Mouse (Mus musculus): Measurements from ENCODE around the gene Tmpo. TPM values are rescaled to one million over a fixed set of nuclear protein-coding genes. Genes with fewer than 3 reads are reported as not detected.

Gene Tmpo
- polyA plus RNA-seq, 1 experiment from 2014 or later = 456 TPM

DNA sequence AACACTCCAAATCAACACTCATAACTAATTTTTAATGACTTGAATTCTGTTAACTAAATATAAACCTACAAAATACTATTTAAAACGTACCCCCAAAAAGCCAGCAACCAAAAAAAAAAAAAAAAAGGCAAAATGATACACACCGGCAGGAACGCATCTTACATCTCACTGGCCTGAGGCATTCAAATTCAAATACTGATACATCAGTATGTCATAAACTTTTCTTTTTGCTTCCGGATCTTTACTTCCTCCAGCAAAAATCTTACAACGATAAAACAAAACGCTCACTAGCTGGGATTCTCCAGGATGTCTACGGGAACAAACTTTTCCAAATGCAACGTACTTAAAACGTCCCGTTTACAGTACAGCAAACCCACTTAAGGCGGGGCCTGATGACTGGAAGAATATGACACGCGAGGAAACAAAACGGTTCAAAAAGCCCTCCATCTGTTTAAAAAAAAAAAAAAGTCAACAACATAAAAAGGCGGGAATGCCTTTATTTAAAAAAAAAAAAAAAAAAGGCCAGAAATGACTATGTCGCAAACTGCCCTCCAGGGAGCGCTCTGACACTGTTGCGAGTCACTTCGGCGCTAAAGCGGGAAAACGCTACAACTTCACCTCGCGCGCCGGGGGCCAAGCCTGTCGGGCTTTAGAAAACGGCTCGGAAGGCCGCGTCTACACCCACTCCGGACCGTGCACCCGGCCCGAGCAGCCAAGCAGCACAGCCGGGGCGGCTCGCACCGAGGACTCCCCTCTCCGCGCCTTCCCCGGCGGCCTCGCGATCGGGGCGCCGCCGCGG lies 10.8 kb downstream of the Tmpo start:
- ATAC-seq (replicated peaks; ENCODE audit: low FRiP score) (peak; percentile 58), DNase-seq (ENCODE audit: low spot score) (peak; percentile 94)
- peaks cover 3% of the 10 kb centered on the region; the same call in 1 of the 2 replicates for H3K4me1 ChIP-seq (replicated peaks; ENCODE audit: control insufficient read depth, insufficient read depth, low read length)
- peak overlapping the region; percentile 100 for H3K9ac ChIP-seq (ENCODE audit: low read length)
- H3K27ac ChIP-seq (ENCODE audit: low read depth, low read length) = peak overlapping the region; percentile 100
- no peaks in the 10 kb centered on the region for H3K9me3 ChIP-seq (ENCODE audit: control insufficient read depth, low read length)
- no peaks in the 10 kb centered on the region for H3K27me3 ChIP-seq (ENCODE audit: control insufficient read depth, insufficient read depth, low read length)
- peak overlapping the region; percentile 88 for H3K4me2 ChIP-seq (ENCODE audit: low read depth, low read length, severe bottlenecking)
- no peaks in the 10 kb centered on the region for H3K36me3 ChIP-seq (ENCODE audit: control insufficient read depth, insufficient read depth, low read length)
- WGBS = 0% methylated on average over 50 of the region's 50 CpGs
- peak overlapping the region; percentile 98 for H3K4me3 ChIP-seq (ENCODE audit: low read depth, low read length)

DNA sequence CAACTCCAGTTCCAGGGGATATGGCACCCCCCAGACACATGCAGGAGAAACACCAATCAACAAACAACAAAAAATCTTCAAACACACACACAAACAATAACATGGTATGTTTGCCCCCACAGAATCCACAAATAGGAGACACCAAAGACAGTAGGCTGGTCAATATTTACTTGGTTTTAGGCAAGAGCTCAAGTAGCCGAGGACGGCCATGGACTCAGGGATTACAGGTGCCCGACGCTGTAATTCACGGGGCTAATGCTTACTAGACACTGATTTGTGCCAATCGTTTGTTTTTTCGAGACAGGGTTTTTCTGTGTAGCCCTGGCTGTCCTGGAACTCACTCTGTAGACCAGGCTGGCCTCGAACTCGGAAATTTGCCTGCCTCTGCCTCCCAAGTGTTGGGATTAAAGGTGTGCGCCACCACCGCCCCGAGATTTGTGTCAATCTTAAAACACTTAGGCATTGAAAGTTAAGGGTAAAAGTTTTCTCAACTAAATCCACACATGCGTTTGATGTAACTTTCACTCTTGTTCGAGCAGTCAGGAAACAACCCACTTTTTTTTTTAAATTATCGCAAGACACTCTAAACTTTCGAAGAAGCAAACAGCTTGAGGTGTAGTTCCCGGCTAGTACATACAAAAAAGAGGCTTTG lies 11.6 kb downstream of the Tmpo start:
- Histone ChIP-seq H3K27me3 (ENCODE audit: control insufficient read depth, insufficient read depth, low read length) (no peaks in the 10 kb centered on the region), H3K4me2 (ENCODE audit: low read depth, low read length, severe bottlenecking) (peak overlapping the region; percentile 88), H3K4me3 (ENCODE audit: low read depth, low read length) (peak overlapping the region; percentile 98), H3K36me3 (ENCODE audit: control insufficient read depth, insufficient read depth, low read length) (peaks cover 3% of the 10 kb centered on the region; the same call in 1 of the 2 replicates), H3K27ac (ENCODE audit: low read depth, low read length) (no peak overlapping the region), H3K9me3 (ENCODE audit: control insufficient read depth, low read length) (no peaks in the 10 kb centered on the region), H3K9ac (ENCODE audit: low read length) (peak overlapping the region; percentile 100), H3K4me1 (replicated peaks; ENCODE audit: control insufficient read depth, insufficient read depth, low read length) (peaks cover 3% of the 10 kb centered on the region; the same call in 1 of the 2 replicates)
- 48% methylated on average over 17 of the region's 17 CpGs for WGBS
- DNase-seq (ENCODE audit: low spot score) = no peak
- ATAC-seq (replicated peaks; ENCODE audit: low FRiP score) = no peak

DNA sequence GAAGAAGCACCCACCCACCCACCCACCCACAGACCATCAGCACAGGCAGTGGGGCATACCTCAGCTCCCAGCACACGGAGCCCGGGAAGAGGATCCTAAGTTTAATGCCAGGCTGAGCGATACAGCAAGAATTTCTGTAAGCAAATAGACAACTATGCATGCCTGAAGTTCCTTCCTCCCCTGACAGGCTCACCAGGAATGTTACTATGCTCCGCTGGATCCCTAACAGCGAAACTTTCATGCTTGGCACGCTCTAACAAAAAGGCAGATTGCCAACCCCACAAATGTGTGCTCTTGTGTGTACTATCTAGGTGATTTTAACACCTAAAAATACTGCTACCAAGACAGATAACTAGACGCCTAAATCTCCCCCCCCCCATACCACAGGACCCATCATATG lies 13.8 kb downstream of the Tmpo start:
- Histone ChIP-seq H3K4me2 (ENCODE audit: low read depth, low read length, severe bottlenecking) (peak overlapping the region; percentile 22; the same call in 1 of the 2 replicates), H3K9me3 (ENCODE audit: control insufficient read depth, low read length) (no peaks in the 10 kb centered on the region), H3K9ac (ENCODE audit: low read length) (no peak overlapping the region), H3K27ac (ENCODE audit: low read depth, low read length) (no peak overlapping the region), H3K4me3 (ENCODE audit: low read depth, low read length) (0 out of 2 replicates have a peak overlapping the region, but pooled peaks have one; percentile 2), H3K36me3 (ENCODE audit: control insufficient read depth, insufficient read depth, low read length) (peaks cover 18% of the 10 kb centered on the region; the same call in 1 of the 2 replicates), H3K27me3 (ENCODE audit: control insufficient read depth, insufficient read depth, low read length) (no peaks in the 10 kb centered on the region), H3K4me1 (replicated peaks; ENCODE audit: control insufficient read depth, insufficient read depth, low read length) (peaks cover 3% of the 10 kb centered on the region; the same call in 1 of the 2 replicates)
- WGBS = 75% methylated on average over 7 of the region's 7 CpGs
- DNase-seq (ENCODE audit: low spot score) (peak; percentile 46), ATAC-seq (replicated peaks; ENCODE audit: low FRiP score) (no peak)

DNA sequence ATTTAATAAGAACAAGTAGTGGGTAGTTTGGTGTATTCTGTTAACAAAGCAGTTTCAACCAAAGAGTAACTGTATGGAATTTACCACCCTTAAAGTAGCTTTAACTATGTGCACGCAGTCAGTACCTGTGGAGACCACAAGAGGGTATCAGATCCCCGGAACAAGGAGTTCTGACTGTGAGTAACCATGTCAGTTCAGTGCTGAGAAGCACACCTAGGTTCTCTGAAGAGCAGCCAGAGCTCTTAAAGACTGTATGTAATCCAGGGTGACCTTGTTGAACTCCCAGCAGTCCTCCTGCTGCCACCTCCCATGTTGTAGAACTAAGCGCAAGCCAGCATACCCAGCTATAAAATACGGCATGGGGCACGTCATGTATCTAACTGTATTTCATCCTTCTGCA lies 14.2 kb downstream of the Tmpo start:
- Histone ChIP-seq H3K4me2 (ENCODE audit: low read depth, low read length, severe bottlenecking) (peak overlapping the region; percentile 22; the same call in 1 of the 2 replicates), H3K27ac (ENCODE audit: low read depth, low read length) (no peak overlapping the region), H3K4me3 (ENCODE audit: low read depth, low read length) (0 out of 2 replicates have a peak overlapping the region, but pooled peaks have one; percentile 2), H3K9me3 (ENCODE audit: control insufficient read depth, low read length) (no peaks in the 10 kb centered on the region), H3K36me3 (ENCODE audit: control insufficient read depth, insufficient read depth, low read length) (peaks cover 22% of the 10 kb centered on the region), H3K4me1 (replicated peaks; ENCODE audit: control insufficient read depth, insufficient read depth, low read length) (peaks cover 3% of the 10 kb centered on the region; the same call in 1 of the 2 replicates), H3K27me3 (ENCODE audit: control insufficient read depth, insufficient read depth, low read length) (no peaks in the 10 kb centered on the region), H3K9ac (ENCODE audit: low read length) (no peak overlapping the region)
- peak; percentile 64 for DNase-seq (ENCODE audit: low spot score)
- ATAC-seq (replicated peaks; ENCODE audit: low FRiP score) = no peak
- WGBS = 71% methylated on average over 5 of the region's 5 CpGs

DNA sequence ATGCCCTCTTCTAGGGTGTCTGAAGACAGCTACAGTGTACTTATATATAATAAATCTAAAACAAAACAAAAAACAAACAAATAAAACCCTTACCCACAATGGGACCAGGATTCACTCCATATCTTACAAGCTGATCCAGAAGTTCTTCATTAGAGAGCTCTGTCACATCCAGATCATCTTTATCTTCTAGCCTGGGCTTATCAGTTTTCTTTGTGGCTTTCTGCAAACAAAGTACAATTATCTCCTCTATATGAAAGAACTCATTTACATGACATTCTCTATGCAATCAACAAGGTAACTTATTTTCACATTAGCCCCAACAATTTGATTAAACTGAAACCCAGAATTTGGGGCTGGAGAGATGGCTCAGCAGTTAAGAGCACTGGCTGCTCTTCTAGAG lies 15.3 kb downstream of the Tmpo start:
- Histone ChIP-seq H3K9ac (ENCODE audit: low read length) (no peak overlapping the region), H3K4me3 (ENCODE audit: low read depth, low read length) (no peak overlapping the region), H3K9me3 (ENCODE audit: control insufficient read depth, low read length) (no peaks in the 10 kb centered on the region), H3K4me2 (ENCODE audit: low read depth, low read length, severe bottlenecking) (no peak overlapping the region), H3K4me1 (replicated peaks; ENCODE audit: control insufficient read depth, insufficient read depth, low read length) (peaks cover 3% of the 10 kb centered on the region; the same call in 1 of the 2 replicates), H3K27ac (ENCODE audit: low read depth, low read length) (no peak overlapping the region), H3K27me3 (ENCODE audit: control insufficient read depth, insufficient read depth, low read length) (no peaks in the 10 kb centered on the region), H3K36me3 (ENCODE audit: control insufficient read depth, insufficient read depth, low read length) (peaks cover 26% of the 10 kb centered on the region)
- ATAC-seq (replicated peaks; ENCODE audit: low FRiP score) = no peak
- DNase-seq (ENCODE audit: low spot score) = no peak

DNA sequence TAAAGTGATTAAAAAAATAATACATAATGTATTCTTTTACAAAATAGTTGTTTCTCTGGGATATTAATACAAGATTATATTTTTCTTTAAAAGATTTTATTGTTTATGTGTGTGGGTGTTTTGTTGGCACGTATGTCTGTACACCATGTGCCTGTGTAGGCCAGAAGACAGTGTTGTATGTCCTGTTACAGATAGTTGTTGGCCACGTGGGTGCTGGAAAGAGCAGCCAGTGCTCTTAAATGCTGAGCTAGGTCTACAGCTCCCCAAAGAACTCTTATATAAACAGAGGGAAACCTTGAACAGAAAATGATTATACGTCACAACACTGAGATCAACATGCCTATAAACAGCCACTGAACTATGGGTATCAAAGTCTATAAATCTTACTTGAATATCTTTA lies 16.6 kb downstream of the Tmpo start:
- DNase-seq (ENCODE audit: low spot score) = no peak
- WGBS = 89% methylated on average over 3 of the region's 3 CpGs
- Histone ChIP-seq H3K36me3 (ENCODE audit: control insufficient read depth, insufficient read depth, low read length) (peaks cover 26% of the 10 kb centered on the region), H3K9ac (ENCODE audit: low read length) (no peak overlapping the region), H3K27me3 (ENCODE audit: control insufficient read depth, insufficient read depth, low read length) (no peaks in the 10 kb centered on the region), H3K9me3 (ENCODE audit: control insufficient read depth, low read length) (no peaks in the 10 kb centered on the region), H3K27ac (ENCODE audit: low read depth, low read length) (no peak overlapping the region), H3K4me2 (ENCODE audit: low read depth, low read length, severe bottlenecking) (no peak overlapping the region), H3K4me3 (ENCODE audit: low read depth, low read length) (no peak overlapping the region), H3K4me1 (replicated peaks; ENCODE audit: control insufficient read depth, insufficient read depth, low read length) (peaks cover 3% of the 10 kb centered on the region; the same call in 1 of the 2 replicates)
- no peak for ATAC-seq (replicated peaks; ENCODE audit: low FRiP score)

DNA sequence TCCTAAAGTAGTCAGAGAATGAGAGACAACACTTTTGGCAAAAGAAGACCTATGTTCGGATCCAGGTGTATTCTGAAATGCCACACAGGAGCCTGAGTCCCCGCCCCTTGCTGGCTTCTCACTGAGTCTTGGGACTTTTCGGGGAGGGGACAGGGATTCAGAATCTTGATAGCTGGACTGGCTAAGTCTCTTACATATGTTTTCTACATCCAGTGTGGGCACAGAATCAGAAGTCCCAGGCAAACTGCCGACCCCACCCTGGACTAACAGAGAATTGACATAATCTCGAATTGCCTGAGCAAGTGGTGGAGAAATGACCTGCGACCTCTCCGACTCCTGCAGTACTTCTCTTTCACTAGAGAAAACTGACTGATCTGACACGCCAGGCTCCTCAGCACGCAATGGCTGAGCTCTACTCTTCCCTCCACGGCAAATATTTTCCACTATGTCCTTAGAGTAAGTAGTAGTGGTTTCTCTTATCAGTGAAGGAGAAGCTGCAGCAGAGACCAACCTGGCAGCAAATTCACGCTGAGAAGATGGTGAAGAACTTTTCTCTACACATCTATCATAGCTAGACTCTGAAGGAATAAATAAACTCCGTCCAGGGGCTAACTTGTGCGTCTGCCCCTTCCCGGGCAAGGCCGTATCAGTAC lies 18.5 kb downstream of the Tmpo start:
- H3K9ac ChIP-seq (ENCODE audit: low read length) = no peak overlapping the region
- 0 out of 2 replicates have a peak, but pooled peaks cover 1% of the 10 kb centered on the region for H3K4me1 ChIP-seq (replicated peaks; ENCODE audit: control insufficient read depth, insufficient read depth, low read length)
- WGBS = 92% methylated on average over 15 of the region's 15 CpGs
- H3K27me3 ChIP-seq (ENCODE audit: control insufficient read depth, insufficient read depth, low read length) = no peaks in the 10 kb centered on the region
- no peak for ATAC-seq (replicated peaks; ENCODE audit: low FRiP score)
- H3K27ac ChIP-seq (ENCODE audit: low read depth, low read length) = no peak overlapping the region
- no peak overlapping the region for H3K4me3 ChIP-seq (ENCODE audit: low read depth, low read length)
- no peak overlapping the region for H3K4me2 ChIP-seq (ENCODE audit: low read depth, low read length, severe bottlenecking)
- H3K9me3 ChIP-seq (ENCODE audit: control insufficient read depth, low read length) = no peaks in the 10 kb centered on the region
- H3K36me3 ChIP-seq (ENCODE audit: control insufficient read depth, insufficient read depth, low read length) = peaks cover 26% of the 10 kb centered on the region
- peak; percentile 41 for DNase-seq (ENCODE audit: low spot score)

DNA sequence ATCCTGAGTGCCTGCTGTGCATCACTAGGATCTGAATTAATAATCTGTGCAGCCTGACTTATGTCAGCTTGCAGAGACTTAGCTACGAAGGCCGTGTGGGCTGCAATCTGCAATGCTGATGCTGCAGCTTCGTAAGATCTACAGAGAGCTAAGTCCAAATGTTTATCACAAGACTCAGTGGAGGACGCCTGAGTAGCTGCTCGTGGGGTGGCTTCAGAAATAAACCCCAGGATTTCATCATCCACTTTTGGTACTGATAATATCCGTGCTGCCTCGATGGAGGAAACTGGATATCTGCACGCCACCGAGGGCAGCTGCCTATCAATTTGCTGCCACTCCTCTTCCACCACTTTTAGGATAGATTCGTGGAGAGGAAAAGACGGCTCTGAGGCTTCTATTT lies 19.0 kb downstream of the Tmpo start:
- Histone ChIP-seq H3K27ac (ENCODE audit: low read depth, low read length) (no peak overlapping the region), H3K4me2 (ENCODE audit: low read depth, low read length, severe bottlenecking) (no peak overlapping the region), H3K27me3 (ENCODE audit: control insufficient read depth, insufficient read depth, low read length) (no peaks in the 10 kb centered on the region), H3K9me3 (ENCODE audit: control insufficient read depth, low read length) (no peaks in the 10 kb centered on the region), H3K9ac (ENCODE audit: low read length) (no peak overlapping the region), H3K36me3 (ENCODE audit: control insufficient read depth, insufficient read depth, low read length) (peaks cover 26% of the 10 kb centered on the region), H3K4me3 (ENCODE audit: low read depth, low read length) (no peak overlapping the region), H3K4me1 (replicated peaks; ENCODE audit: control insufficient read depth, insufficient read depth, low read length) (0 out of 2 replicates have a peak, but pooled peaks cover 1% of the 10 kb centered on the region)
- ATAC-seq (replicated peaks; ENCODE audit: low FRiP score) (no peak), DNase-seq (ENCODE audit: low spot score) (peak; percentile 29)
- 92% methylated on average over 11 of the region's 11 CpGs for WGBS

All from forebrain, embryonic 11.5 days (tissue).